Mouse (Mus musculus) lung, postnatal 4 days (tissue): ENCODE data around the gene Pan2.
A peak's percentile ranks its signal among the peaks of the same experiment; 100 is the strongest.

Experiments
- DNase-seq, 2 experiments: peaks; one replicate each; pipeline ENCODE4 v3.0.0; 2021

Pan2 gene

GRCm38 (mm10) chr10:128336597-128336996 lies 33.5 kb downstream of the Pan2 start:
- DNase-seq: no peak

- peak; percentile 97 to 98 for DNase-seq
Measured at GRCm38 (mm10) chr10:128337306-128338181, 34.4 kb downstream of the Pan2 start, which contains the start of gene Cs. TSS of gene Cs (plus strand) at chr10:128337734.

GRCm38 (mm10) chr10:128338415-128338814 lies 35.3 kb downstream of the Pan2 start:
- no peak for DNase-seq

- DNase-seq: no peak
Measured at GRCm38 (mm10) chr10:128338948-128339347, 35.8 kb downstream of the Pan2 start.

GRCm38 (mm10) chr10:128340257-128340656 lies 37.1 kb downstream of the Pan2 start:
- no peak for DNase-seq

GRCm38 (mm10) chr10:128343436-128343835 lies 40.3 kb downstream of the Pan2 start:
- no peak for DNase-seq

- DNase-seq: peak; percentile 84 to 87
Measured at GRCm38 (mm10) chr10:128344568-128345275, 41.6 kb downstream of the Pan2 start.

GRCm38 (mm10) chr10:128347541-128347940 lies 44.4 kb downstream of the Pan2 start:
- DNase-seq: no peak

GRCm38 (mm10) chr10:128358796-128359195 lies 55.7 kb downstream of the Pan2 start:
- DNase-seq: peak in 1 of 2 experiments; percentile 63

GRCm38 (mm10) chr10:128359226-128359625 lies 56.1 kb downstream of the Pan2 start:
- DNase-seq: no peak

GRCm38 (mm10) chr10:128361836-128362235 lies 58.7 kb downstream of the Pan2 start:
- DNase-seq: no peak

GRCm38 (mm10) chr10:128362568-128362967 lies 59.4 kb downstream of the Pan2 start:
- no peak for DNase-seq

GRCm38 (mm10) chr10:128367899-128368401 lies 64.8 kb downstream of the Pan2 start:
- no peak for DNase-seq

GRCm38 (mm10) chr10:128368402-128369217 lies 65.5 kb downstream of the Pan2 start, which contains the start of gene Coq10a:
TSS of gene Coq10a (minus strand) at chr10:128368997.
- peak; percentile 94 to 97 for DNase-seq

- DNase-seq: no peak
Measured at GRCm38 (mm10) chr10:128369218-128369543, 66.0 kb downstream of the Pan2 start.

GRCm38 (mm10) chr10:128369599-128369998 lies 66.5 kb downstream of the Pan2 start:
- DNase-seq: no peak

GRCm38 (mm10) chr10:128370021-128370420 lies 66.9 kb downstream of the Pan2 start:
- no peak for DNase-seq

- DNase-seq: no peak
Measured at GRCm38 (mm10) chr10:128370601-128371000, 67.5 kb downstream of the Pan2 start.
